Mouse (Mus musculus) lung, postnatal 0 days (tissue): ENCODE measurements around the gene Ptpn13. TPM values are rescaled to one million over a fixed set of nuclear protein-coding genes. Genes with fewer than 3 reads are reported as not detected.
A peak's percentile ranks its signal among the peaks of the same experiment; 100 is the strongest.

ENCODE experiments used
- ATAC-seq: fragments of 200-750 bp; cut with Nextera tagmentation; 2 replicates; pipeline ENCODE4 v1.8.0; 2017; ENCODE audit warnings: moderate library complexity
- DNase-seq: peaks from one replicate; pipeline ENCODE4 v3.0.0-alpha.2; 2016; ENCODE audit warnings: low spot score
- H3K27ac ChIP-seq: fragments of 300-500 bp; sonication (generic); 2 replicates; pipeline ENCODE4 v1.5.1; 2014; ENCODE audit warnings: antibody characterized with exemption, mild to moderate bottlenecking, low read length, mixed read lengths
- H3K27me3 ChIP-seq: fragments of 300-500 bp; sonication (generic); replicated peaks from 2 replicates; pipeline ENCODE4 v1.6.1; 2014; ENCODE audit warnings: low read length, mixed read lengths; ENCODE audit not compliant: insufficient read depth
- H3K36me3 ChIP-seq: fragments of 300-500 bp; sonication (generic); 2 replicates; pipeline ENCODE4 v1.6.1; 2014; ENCODE audit warnings: low read length, mixed read lengths; ENCODE audit not compliant: insufficient read depth
- H3K4me1 ChIP-seq: fragments of 300-500 bp; sonication (generic); 2 replicates; pipeline ENCODE4 v1.6.1; 2014; ENCODE audit warnings: antibody characterized with exemption, low read depth, low read length, mixed read lengths; ENCODE audit not compliant: insufficient read depth
- H3K4me2 ChIP-seq: fragments of 300-500 bp; sonication (generic); replicated peaks from 2 replicates; pipeline ENCODE4 v1.6.1; 2014; ENCODE audit warnings: low read depth, mild to moderate bottlenecking, low read length, moderate library complexity, mixed read lengths
- H3K4me3 ChIP-seq: fragments of 300-500 bp; sonication (generic); 2 replicates; pipeline ENCODE4 v1.5.1; 2014; ENCODE audit warnings: low read depth, low read length
- H3K9ac ChIP-seq: fragments of 300-500 bp; sonication (generic); replicated peaks from 2 replicates; pipeline ENCODE4 v1.6.1; 2014; ENCODE audit warnings: low read depth, mild to moderate bottlenecking
- H3K9me3 ChIP-seq: fragments of 300-500 bp; sonication (generic); 2 replicates; pipeline ENCODE4 v1.6.1; 2016; ENCODE audit warnings: low read length, mixed read lengths
- CTCF ChIP-seq: IDR thresholded peaks from 2 replicates; pipeline ENCODE4 v1.5.1; 2016; ENCODE audit warnings: antibody characterized with exemption, mild to moderate bottlenecking
- EP300 ChIP-seq: IDR thresholded peaks from 2 replicates; pipeline ENCODE4 v1.6.1; 2016; ENCODE audit warnings: antibody characterized with exemption, mild to moderate bottlenecking, control low read depth
- WGBS: fragments of 180-500 bp; shearing (Covaris S2); extraction: QIAGEN DNeasy Blood & Tissue Kit; methylation state at CpG from one replicate; pipeline ENCODE4 v1.1.7; 2014; 5-methylcytosine and 5-hydroxymethylcytosine counted together
- polyA plus RNA-seq: library from polyadenylated mRNA; unstranded; fragments of >200 nt; fragmentation: Nextera tagmentation; extraction: Ambion mirVana; gene quantifications from 2 replicates; pipeline ENCODE4 v1.2.1, GENCODE M21; 2015

The Ptpn13 gene
- 8.9 and 9.4 TPM in 2 replicates for polyA plus RNA-seq

GRCm38 (mm10) chr5:103424678-103425319 is at the start of gene Ptpn13:
Gene Ptpn13 (plus strand): TSS chr5:103425192.
- Histone ChIP-seq H3K27me3 (no peaks in the 10 kb centered on the region), H3K4me3 (peak within 1 kb of the TSS; percentile 81), H3K4me1 (0 out of 2 replicates have a peak, but pooled peaks cover 4% of the 10 kb centered on the region), H3K9ac (peak within 1 kb of the TSS; percentile 76), H3K36me3 (no peaks in the 10 kb centered on the region), H3K4me2 (peak within 1 kb of the TSS; percentile 98), H3K27ac (peak within 1 kb of the TSS; percentile 87), H3K9me3 (no peaks in the 10 kb centered on the region)
- peak; percentile 99 for ATAC-seq
- DNase-seq = peak; percentile 97
- WGBS = 2% methylated on average over 37 of the region's 55 CpGs
- TF ChIP-seq CTCF (no peak), EP300 (no peak)

GRCm38 (mm10) chr5:103375226-103375625 is 49.8 kb upstream of the Ptpn13 start:
- 89% methylated on average over 9 of the region's 9 CpGs for WGBS
- ATAC-seq = no peak

GRCm38 (mm10) chr5:103376354-103377295 is 48.4 kb upstream of the Ptpn13 start:
- H3K36me3 ChIP-seq = no peaks in the 10 kb centered on the region
- peak overlapping the region; percentile 27 for H3K4me2 ChIP-seq
- ATAC-seq = peak; percentile 67
- H3K9me3 ChIP-seq = no peaks in the 10 kb centered on the region
- no peaks in the 10 kb centered on the region for H3K27me3 ChIP-seq
- peak; percentile 62 for DNase-seq
- H3K27ac ChIP-seq = peak overlapping the region; percentile 38
- H3K4me3 ChIP-seq = no peak overlapping the region
- no peak overlapping the region for H3K9ac ChIP-seq
- peaks cover 7% of the 10 kb centered on the region; the same call in 1 of the 2 replicates for H3K4me1 ChIP-seq
- TF ChIP-seq CTCF = no peak
- TF ChIP-seq EP300 = peak; percentile 19; the same call in 1 of the 2 replicates
- 35% methylated on average over 17 of the region's 17 CpGs for WGBS

More at GRCm38 (mm10) chr5:103375226-103375625, 49.8 kb upstream of the Ptpn13 start:
- Histone ChIP-seq H3K9me3 (no peaks in the 10 kb centered on the region), H3K4me2 (no peak overlapping the region), H3K27me3 (no peaks in the 10 kb centered on the region), H3K27ac (no peak overlapping the region), H3K4me3 (no peak overlapping the region), H3K36me3 (no peaks in the 10 kb centered on the region), H3K4me1 (peaks cover 7% of the 10 kb centered on the region; the same call in 1 of the 2 replicates), H3K9ac (no peak overlapping the region)
- no peak for DNase-seq
- TF ChIP-seq EP300 (no peak), CTCF (no peak)

- H3K4me3 ChIP-seq = no peak overlapping the region
- H3K4me1 ChIP-seq = peaks cover 7% of the 10 kb centered on the region; the same call in 1 of the 2 replicates
- H3K36me3 ChIP-seq = no peaks in the 10 kb centered on the region
- H3K9ac ChIP-seq = no peak overlapping the region
- H3K27ac ChIP-seq = peak overlapping the region; percentile 38; the same call in 1 of the 2 replicates
- DNase-seq (no peak), ATAC-seq (0 out of 2 replicates have a peak, but pooled peaks have one; percentile 1)
- TF ChIP-seq EP300 (no peak), CTCF (no peak)
- WGBS = 25% methylated on average over 12 of the region's 12 CpGs
- no peaks in the 10 kb centered on the region for H3K9me3 ChIP-seq
- H3K4me2 ChIP-seq = peak overlapping the region; percentile 27; the same call in 1 of the 2 replicates
- no peaks in the 10 kb centered on the region for H3K27me3 ChIP-seq
Observed at GRCm38 (mm10) chr5:103377493-103378130, 47.4 kb upstream of the Ptpn13 start.

GRCm38 (mm10) chr5:103380785-103381527 is 44.0 kb upstream of the Ptpn13 start:
- Histone ChIP-seq H3K4me2 (no peak overlapping the region), H3K27me3 (no peaks in the 10 kb centered on the region), H3K4me3 (no peak overlapping the region), H3K9ac (no peak overlapping the region), H3K27ac (no peak overlapping the region), H3K4me1 (peaks cover 7% of the 10 kb centered on the region; the same call in 1 of the 2 replicates), H3K36me3 (no peaks in the 10 kb centered on the region), H3K9me3 (no peaks in the 10 kb centered on the region)
- DNase-seq (no peak), ATAC-seq (no peak)
- 60% methylated on average over 11 of the region's 11 CpGs for WGBS
- no peak; the same call in 1 of the 2 replicates for TF ChIP-seq CTCF
- no peak for TF ChIP-seq EP300
